Mouse (Mus musculus): ENCODE measurements around the gene Olfr800. TPM values are rescaled to one million over a fixed set of nuclear protein-coding genes. Genes with fewer than 3 reads are reported as not detected.

The Olfr800 gene
- not detected in 2 replicates for polyA plus RNA-seq (2015; fragmentation: Nextera tagmentation; extraction: Ambion mirVana)

GRCm38 (mm10) chr10:129657394-129657793, at the start of gene Olfr800:
Gene Olfr800, plus strand, starts transcription at chr10:129657694.
- no peak for ATAC-seq
- no peak within 1 kb of the TSS for H3K4me2 ChIP-seq
- no peaks in the 10 kb centered on the region for H3K4me1 ChIP-seq
- H3K27ac ChIP-seq, result no peak within 1 kb of the TSS
- H3K36me3 ChIP-seq (ENCODE audit: poor library complexity, severe bottlenecking), result no peaks in the 10 kb centered on the region
- no peak within 1 kb of the TSS for H3K4me3 ChIP-seq
- H3K9me3 ChIP-seq (replicated peaks), result no peaks in the 10 kb centered on the region
- no peaks in the 10 kb centered on the region for H3K27me3 ChIP-seq
- no peak within 1 kb of the TSS for H3K9ac ChIP-seq

- no peaks in the 10 kb centered on the region for H3K36me3 ChIP-seq (ENCODE audit: poor library complexity, severe bottlenecking)
- no peak within 1 kb of the TSS for H3K27ac ChIP-seq
- no peaks in the 10 kb centered on the region for H3K27me3 ChIP-seq
- no peak for ATAC-seq
- no peaks in the 10 kb centered on the region for H3K4me1 ChIP-seq
- no peaks in the 10 kb centered on the region for H3K9me3 ChIP-seq (replicated peaks)
- H3K4me3 ChIP-seq, result no peak within 1 kb of the TSS
- H3K9ac ChIP-seq, result no peak within 1 kb of the TSS
- 94% methylated on average over 1 of the region's 1 CpGs for WGBS
- no peak within 1 kb of the TSS for H3K4me2 ChIP-seq
Measured at GRCm38 (mm10) chr10:129612470-129612869, 45.0 kb upstream of the Olfr800 start, which contains the start of gene Olfr796. Gene Olfr796, minus strand, starts transcription at chr10:129612570.

- no peak overlapping the region for H3K27ac ChIP-seq
- H3K4me2 ChIP-seq, result no peak overlapping the region
- ATAC-seq, result 0 out of 2 replicates have a peak, but pooled peaks have one; percentile 21
- H3K4me3 ChIP-seq, result no peak overlapping the region
- no peak overlapping the region for H3K9ac ChIP-seq
- H3K9me3 ChIP-seq (replicated peaks), result no peaks in the 10 kb centered on the region
- H3K27me3 ChIP-seq, result no peaks in the 10 kb centered on the region
- H3K36me3 ChIP-seq (ENCODE audit: poor library complexity, severe bottlenecking), result no peaks in the 10 kb centered on the region
- H3K4me1 ChIP-seq, result no peaks in the 10 kb centered on the region
- WGBS, result 31% methylated on average over 1 of the region's 1 CpGs
Measured at GRCm38 (mm10) chr10:129621724-129622123, 35.8 kb upstream of the Olfr800 start.

GRCm38 (mm10) chr10:129623251-129623650, 34.2 kb upstream of the Olfr800 start:
- no peaks in the 10 kb centered on the region for H3K4me1 ChIP-seq
- H3K4me3 ChIP-seq, result no peak overlapping the region
- no peak overlapping the region for H3K9ac ChIP-seq
- ATAC-seq, result no peak
- H3K36me3 ChIP-seq (ENCODE audit: poor library complexity, severe bottlenecking), result no peaks in the 10 kb centered on the region
- H3K27ac ChIP-seq, result no peak overlapping the region
- H3K27me3 ChIP-seq, result no peaks in the 10 kb centered on the region
- no peaks in the 10 kb centered on the region for H3K9me3 ChIP-seq (replicated peaks)
- no peak overlapping the region for H3K4me2 ChIP-seq

- no peak within 1 kb of the TSS for H3K4me3 ChIP-seq
- H3K4me1 ChIP-seq, result no peaks in the 10 kb centered on the region
- WGBS, result 86% methylated on average over 1 of the region's 1 CpGs
- no peaks in the 10 kb centered on the region for H3K36me3 ChIP-seq (ENCODE audit: poor library complexity, severe bottlenecking)
- no peak within 1 kb of the TSS for H3K9ac ChIP-seq
- H3K9me3 ChIP-seq (replicated peaks), result no peaks in the 10 kb centered on the region
- no peak within 1 kb of the TSS for H3K4me2 ChIP-seq
- H3K27ac ChIP-seq, result no peak within 1 kb of the TSS
- no peaks in the 10 kb centered on the region for H3K27me3 ChIP-seq
- no peak for ATAC-seq
Measured at GRCm38 (mm10) chr10:129627834-129628233, 29.7 kb upstream of the Olfr800 start, which contains the start of gene Olfr798. Gene Olfr798, minus strand, starts transcription at chr10:129627934.

- 43% methylated on average over 1 of the region's 1 CpGs for WGBS
- H3K4me1 ChIP-seq, result no peaks in the 10 kb centered on the region
- no peak within 1 kb of the TSS for H3K27ac ChIP-seq
- H3K4me2 ChIP-seq, result no peak within 1 kb of the TSS
- no peaks in the 10 kb centered on the region for H3K9me3 ChIP-seq (replicated peaks)
- H3K27me3 ChIP-seq, result no peaks in the 10 kb centered on the region
- no peak for ATAC-seq
- H3K9ac ChIP-seq, result no peak within 1 kb of the TSS
- no peak within 1 kb of the TSS for H3K4me3 ChIP-seq
- no peaks in the 10 kb centered on the region for H3K36me3 ChIP-seq (ENCODE audit: poor library complexity, severe bottlenecking)
Measured at GRCm38 (mm10) chr10:129637184-129637583, 20.3 kb upstream of the Olfr800 start, which contains the start of gene Olfr799. Gene Olfr799, plus strand, starts transcription at chr10:129637484.

GRCm38 (mm10) chr10:129651763-129652162, 5.7 kb upstream of the Olfr800 start:
- Histone ChIP-seq H3K36me3 (ENCODE audit: poor library complexity, severe bottlenecking) (no peaks in the 10 kb centered on the region), H3K9ac (no peak overlapping the region), H3K9me3 (replicated peaks) (no peaks in the 10 kb centered on the region), H3K27ac (no peak overlapping the region), H3K4me1 (no peaks in the 10 kb centered on the region), H3K4me2 (no peak overlapping the region), H3K4me3 (no peak overlapping the region), H3K27me3 (no peaks in the 10 kb centered on the region)
- 89% methylated on average over 1 of the region's 1 CpGs for WGBS
- ATAC-seq, result no peak

- H3K4me2 ChIP-seq, result no peak within 1 kb of the TSS
- H3K27ac ChIP-seq, result no peak within 1 kb of the TSS
- no peaks in the 10 kb centered on the region for H3K27me3 ChIP-seq
- no peaks in the 10 kb centered on the region for H3K36me3 ChIP-seq (ENCODE audit: poor library complexity, severe bottlenecking)
- ATAC-seq, result no peak
- H3K4me3 ChIP-seq, result no peak within 1 kb of the TSS
- WGBS, result 83% methylated on average over 1 of the region's 1 CpGs
- no peak within 1 kb of the TSS for H3K9ac ChIP-seq
- H3K4me1 ChIP-seq, result no peaks in the 10 kb centered on the region
- no peaks in the 10 kb centered on the region for H3K9me3 ChIP-seq (replicated peaks)
Measured at GRCm38 (mm10) chr10:129673765-129674164, 16.3 kb downstream of the Olfr800 start, which contains the start of gene Olfr801. Gene Olfr801, minus strand, starts transcription at chr10:129673865.

- Histone ChIP-seq H3K4me3 (no peak within 1 kb of the TSS), H3K27ac (no peak within 1 kb of the TSS), H3K4me1 (no peaks in the 10 kb centered on the region), H3K27me3 (no peaks in the 10 kb centered on the region), H3K4me2 (no peak within 1 kb of the TSS), H3K9ac (no peak within 1 kb of the TSS), H3K36me3 (ENCODE audit: poor library complexity, severe bottlenecking) (no peaks in the 10 kb centered on the region), H3K9me3 (replicated peaks) (no peaks in the 10 kb centered on the region)
- 65% methylated on average over 1 of the region's 1 CpGs for WGBS
- ATAC-seq, result no peak
Measured at GRCm38 (mm10) chr10:129688069-129688468, 30.6 kb downstream of the Olfr800 start, which contains the start of gene Olfr802. Gene Olfr802, minus strand, starts transcription at chr10:129688169.

GRCm38 (mm10) chr10:129694186-129694585, 36.7 kb downstream of the Olfr800 start, which contains the start of gene Olfr803:
Gene Olfr803, minus strand, starts transcription at chr10:129694286.
- Histone ChIP-seq H3K36me3 (ENCODE audit: poor library complexity, severe bottlenecking) (no peaks in the 10 kb centered on the region), H3K4me1 (no peaks in the 10 kb centered on the region), H3K9ac (no peak within 1 kb of the TSS), H3K27me3 (no peaks in the 10 kb centered on the region), H3K4me2 (no peak within 1 kb of the TSS), H3K27ac (no peak within 1 kb of the TSS), H3K9me3 (replicated peaks) (no peaks in the 10 kb centered on the region), H3K4me3 (no peak within 1 kb of the TSS)
- no peak for ATAC-seq
- 90% methylated on average over 2 of the region's 2 CpGs for WGBS

GRCm38 (mm10) chr10:129702910-129703309, 45.4 kb downstream of the Olfr800 start, which contains the start of gene Olfr804:
Gene Olfr804, plus strand, starts transcription at chr10:129703210.
- Histone ChIP-seq H3K4me2 (no peak within 1 kb of the TSS), H3K9me3 (replicated peaks) (no peaks in the 10 kb centered on the region)
- no peak for ATAC-seq

More at GRCm38 (mm10) chr10:129702910-129703309, 45.4 kb downstream of the Olfr800 start, which contains the start of gene Olfr804:
- no peaks in the 10 kb centered on the region for H3K4me1 ChIP-seq
- H3K4me3 ChIP-seq, result no peak within 1 kb of the TSS
- no peaks in the 10 kb centered on the region for H3K36me3 ChIP-seq (ENCODE audit: poor library complexity, severe bottlenecking)
- H3K27ac ChIP-seq, result no peak within 1 kb of the TSS
- no peak within 1 kb of the TSS for H3K9ac ChIP-seq
- no peaks in the 10 kb centered on the region for H3K27me3 ChIP-seq

Measured in forebrain, embryonic 13.5 days (tissue).